Mouse (Mus musculus): ENCODE data around the gene Ssr4.

Ssr4 gene

GRCm38 (mm10) chrX:73816596-73817314 is 29.9 kb downstream of the Ssr4 start:
- no peak for DNase-seq

- DNase-seq: no peak
These were observed 36.9 kb downstream of the Ssr4 start for GRCm38 (mm10) chrX:73823747-73824146.

GRCm38 (mm10) chrX:73824185-73825151 is 37.6 kb downstream of the Ssr4 start, which contains the start of gene Pdzd4:
Gene Pdzd4, minus strand, starts transcription at chrX:73824969.
- DNase-seq: peak; percentile 79

- DNase-seq: no peak
These were observed 48.9 kb downstream of the Ssr4 start for GRCm38 (mm10) chrX:73835731-73836130.

GRCm38 (mm10) chrX:73836691-73837090 is 49.9 kb downstream of the Ssr4 start:
- DNase-seq: no peak
